In genomic region chr7:142393191-142393590, GRCm38 (mm10) we compare ENCODE assay signal across 8 mouse cellular contexts. TPM values are rescaled to one million over a fixed set of nuclear protein-coding genes. Genes with fewer than 3 reads are reported as not detected.
A peak's percentile ranks its signal among the peaks of the same experiment; 100 is the strongest.
DNase-seq lines count a peak whose midpoint lies in the region; ATAC-seq and TF ChIP-seq lines count a peak whose summit lies in the region.
"Had no signal": no experiment of that assay in that cellular context is flagged by ENCODE, and none has a peak within 500 bp of the region (broad histone marks: within the 10 kb centered on the region; RNA-seq: fewer than 3 reads in every experiment).

No protein-coding gene starts in this region.

- DNase-seq in 416B (ENCODE audit: low read depth), result peak; percentile 96
- DNase-seq in frontal cortex, postnatal 10 days (ENCODE audit: low spot score in 2 of 2), result no peak
- DNase-seq in left cerebral cortex, adult 2 months (ENCODE audit: extremely low spot score in 1 of 2, low spot score in 2 of 2), result no peak
- DNase-seq in ovary, postnatal 10 days (ENCODE audit: low spot score), result no peak

- no peaks in the 10 kb centered on the region for H3K9me3 ChIP-seq in ES-Bruce4 (replicated peaks; ENCODE audit: control insufficient read depth, insufficient read depth, low read length, poor library complexity, severe bottlenecking)
- H3K9me3 ChIP-seq in liver, embryonic 16.5 days (replicated peaks; ENCODE audit: control insufficient read depth, low read length), result no peaks in the 10 kb centered on the region

- peak; percentile 88 for TF ChIP-seq EP300 in ES-Bruce4 (IDR thresholded peaks at IDR 0.05; ENCODE audit: insufficient read depth, low read depth, low read length)

- ATAC-seq in common myeloid progenitor, adult 5-6 weeks (replicated peaks; ENCODE audit: low read depth, poor library complexity, severe bottlenecking), result peak; percentile 49
- peak; percentile 87 for ATAC-seq in liver, embryonic 16.5 days (ENCODE audit: low read depth)

- H3K27ac ChIP-seq in ES-Bruce4 (ENCODE audit: insufficient read depth, low read length), result no peak overlapping the region; the same call in 1 of the 2 replicates
- H3K27ac ChIP-seq in liver, embryonic 16.5 days (ENCODE audit: low read length), result peak overlapping the region; percentile 76
- H3K27ac ChIP-seq in left cerebral cortex, adult 2 months, result no peak overlapping the region

- H3K4me1 ChIP-seq in ES-Bruce4 (ENCODE audit: control insufficient read depth, insufficient read depth, low read length), result peaks cover 8% of the 10 kb centered on the region
- peaks cover 64% of the 10 kb centered on the region for H3K4me1 ChIP-seq in liver, embryonic 16.5 days (ENCODE audit: control insufficient read depth, low read depth, low read length)

- no peak overlapping the region for H3K4me3 ChIP-seq in ES-Bruce4 (ENCODE audit: low read depth, low read length)
- H3K4me3 ChIP-seq in liver, embryonic 16.5 days (ENCODE audit: low read depth, low read length), result no peak overlapping the region
- H3K4me3 ChIP-seq in left cerebral cortex, adult 2 months, result no peak overlapping the region

- intact Hi-C loops in left cerebral cortex, adult 2 months (cut with DNase I), result no loop called here

- TF ChIP-seq POLR2A in ES-Bruce4 (IDR thresholded peaks at IDR 0.05; ENCODE audit: insufficient read depth, low read length), result no peak

- no peaks in the 10 kb centered on the region for H3K36me3 ChIP-seq in ES-Bruce4 (ENCODE audit: control insufficient read depth, insufficient read depth, low read length, poor library complexity, severe bottlenecking)
- no peaks in the 10 kb centered on the region for H3K36me3 ChIP-seq in liver, embryonic 16.5 days (ENCODE audit: control insufficient read depth, insufficient read depth)

- H3K9ac ChIP-seq in ES-Bruce4 (ENCODE audit: low read depth, poor library complexity, severe bottlenecking), result no peak overlapping the region
- peak overlapping the region; percentile 56 for H3K9ac ChIP-seq in liver, embryonic 16.5 days (ENCODE audit: low read depth, low read length)

- no peaks in the 10 kb centered on the region for H3K27me3 ChIP-seq in ES-Bruce4 (ENCODE audit: control insufficient read depth, insufficient read depth, low read length, poor library complexity, severe bottlenecking)
- H3K27me3 ChIP-seq in liver, embryonic 16.5 days (ENCODE audit: control insufficient read depth, insufficient read depth, low read depth, low read length), result no peaks in the 10 kb centered on the region

- TF ChIP-seq CTCF in ES-Bruce4 (IDR thresholded peaks at IDR 0.05; ENCODE audit: low read depth, low read length), result no peak
- TF ChIP-seq CTCF in left cerebral cortex, adult 2 months (IDR thresholded peaks at IDR 0.05), result no peak

- 9% methylated on average over 4 of the region's 4 CpGs for WGBS in liver, embryonic 16.5 days (ENCODE audit: insufficient replicate concordance)

- peak overlapping the region; percentile 40 for H3K4me2 ChIP-seq in liver, embryonic 16.5 days (ENCODE audit: low read depth, low read length)

RNA-seq across cellular contexts. Expression of gene Ctsd, which starts 5.4 kb away (rescaled TPM):
- 248 and 256 TPM in 2 replicates for polyA plus RNA-seq in ES-Bruce4 (2011; ENCODE audit: insufficient read depth, insufficient read length, low read depth, missing spikeins)
- total RNA-seq in common myeloid progenitor, adult 5-6 weeks (2017), result 114 and 134 TPM in 2 replicates
- 408 and 415 TPM in 2 replicates for polyA plus RNA-seq in liver, embryonic 16.5 days (2015; fragmentation: Nextera tagmentation; extraction: Ambion mirVana)
- total RNA-seq in left cerebral cortex, adult 2 months (2021), result 100 to 1,000 TPM; 304 TPM

RNA-seq across cellular contexts. Expression of gene Gm49369, which starts 10.7 kb away (rescaled TPM):
- not detected in 2 replicates for polyA plus RNA-seq in ES-Bruce4 (2011; ENCODE audit: insufficient read depth, insufficient read length, low read depth, missing spikeins)
- 12.4 and 58.4 TPM in 2 replicates for total RNA-seq in common myeloid progenitor, adult 5-6 weeks (2017)
- polyA plus RNA-seq in liver, embryonic 16.5 days (2015; fragmentation: Nextera tagmentation; extraction: Ambion mirVana), result 1.4 and 1.8 TPM in 2 replicates
- 1 to 10 TPM; 4.3 to 4.5 TPM for total RNA-seq in left cerebral cortex, adult 2 months (2021)
- polyA plus RNA-seq: heart, embryonic 16.5 days had no signal

RNA-seq across cellular contexts. Expression of gene Ifitm10, which starts 19.6 kb away (rescaled TPM):
- 0.90 TPM in 1 of 2 replicates, not detected in the other for polyA plus RNA-seq in ES-Bruce4 (2011; ENCODE audit: insufficient read depth, insufficient read length, low read depth, missing spikeins)
- total RNA-seq in common myeloid progenitor, adult 5-6 weeks (2017), result not detected in 2 replicates
- 1.6 and 2.0 TPM in 2 replicates for polyA plus RNA-seq in liver, embryonic 16.5 days (2015; fragmentation: Nextera tagmentation; extraction: Ambion mirVana)
- 10 to 100 TPM; 31.4 to 36.1 TPM for total RNA-seq in left cerebral cortex, adult 2 months (2021)

RNA-seq across cellular contexts. Expression of gene Syt8, which starts 41.5 kb away (rescaled TPM):
- polyA plus RNA-seq in ES-Bruce4 (2011; ENCODE audit: insufficient read depth, insufficient read length, low read depth, missing spikeins), result 0.82 TPM in 1 of 2 replicates, not detected in the other
- total RNA-seq in common myeloid progenitor, adult 5-6 weeks (2017), result not detected in 2 replicates
- 0.14 TPM in 1 of 2 replicates, not detected in the other for polyA plus RNA-seq in liver, embryonic 16.5 days (2015; fragmentation: Nextera tagmentation; extraction: Ambion mirVana)
- not detected for total RNA-seq in left cerebral cortex, adult 2 months (2021)

RNA-seq across cellular contexts. Expression of gene Tnni2, which starts 48.4 kb away (rescaled TPM):
- 2.1 and 4.8 TPM in 2 replicates for polyA plus RNA-seq in ES-Bruce4 (2011; ENCODE audit: insufficient read depth, insufficient read length, low read depth, missing spikeins)
- 1.8 and 3.7 TPM in 2 replicates for total RNA-seq in common myeloid progenitor, adult 5-6 weeks (2017)
- 17.8 and 41.4 TPM in 2 replicates for polyA plus RNA-seq in liver, embryonic 16.5 days (2015; fragmentation: Nextera tagmentation; extraction: Ambion mirVana)
- under 1 TPM in 1 of 2 experiments, not detected in 1; 0.50 TPM for total RNA-seq in left cerebral cortex, adult 2 months (2021)

Comparison
In these comparisons a context has a peak if more than half of its experiments do, and no peak if none do; other contexts are left out.
1. RNA of gene Ifitm10, which starts 19.6 kb away (total RNA-seq): 31.4 to 36.1 TPM in left cerebral cortex, adult 2 months; not detected in common myeloid progenitor, adult 5-6 weeks; every median in the first group is over 10 times any median in the second.